Mouse (Mus musculus) embryonic fibroblast, embryonic 13.5 days (primary cell): Measurements from ENCODE around the gene Cobl.

Experiments used
- CTCF ChIP-seq: IDR thresholded peaks from 2 replicates; pipeline ENCODE4 v1.5.1; 2011; ENCODE audit warnings: mild to moderate bottlenecking, control low read depth, low read length, moderate library complexity, borderline replicate concordance; ENCODE audit not compliant: insufficient read depth
- POLR2A ChIP-seq: IDR thresholded peaks from 2 replicates; pipeline ENCODE4 v1.6.1; 2011; ENCODE audit warnings: low read depth, mild to moderate bottlenecking, control low read depth, low read length, moderate library complexity

DNA sequence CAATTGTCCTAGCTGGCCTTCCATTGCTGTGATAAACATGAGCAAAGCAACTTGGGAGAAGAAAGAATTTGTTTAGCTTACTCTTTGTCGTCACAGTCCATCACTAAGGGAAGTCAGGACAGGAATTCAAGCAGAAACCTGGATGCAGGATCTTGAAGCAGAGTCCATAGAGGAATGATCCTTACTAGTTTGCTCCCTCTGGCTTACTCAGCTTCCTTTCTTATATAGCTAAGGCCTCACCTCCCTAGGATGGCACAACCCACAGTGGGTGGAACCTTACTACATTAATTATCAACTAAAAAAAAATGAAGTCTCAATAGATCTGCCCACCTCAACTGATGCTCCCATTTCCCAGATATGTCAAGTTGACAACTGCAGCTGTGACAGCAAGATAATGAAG lies 52.8 kb downstream of the Cobl start:
- TF ChIP-seq CTCF (no peak), POLR2A (no peak)
